Mouse (Mus musculus) kidney, adult 8-10 months (tissue): Measurements from ENCODE around the gene Gpx6.

Experiments
- DNase-seq, 2 experiments: peaks; one replicate each; pipeline ENCODE4 v3.0.0; 2022

The Gpx6 gene

DNA sequence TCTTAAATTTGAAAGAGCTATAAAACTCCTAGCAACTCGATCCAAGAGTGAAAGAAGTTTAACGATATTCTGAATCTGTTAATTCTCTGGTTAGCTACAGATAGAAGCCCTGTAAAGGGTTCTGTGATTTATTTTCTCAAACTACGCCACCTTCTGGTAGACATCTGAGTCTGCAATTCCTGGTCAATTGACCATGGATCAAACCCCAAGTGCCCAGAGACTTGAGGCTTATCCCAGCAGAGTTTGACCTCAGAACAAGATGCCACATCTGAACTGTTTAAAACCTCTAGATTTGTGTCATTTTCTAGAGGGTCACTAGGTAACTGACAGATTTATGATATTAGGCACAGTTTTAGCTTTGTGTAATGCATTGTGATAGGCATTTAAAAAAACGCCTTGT lies 14.3 kb downstream of the Gpx6 start:
- DNase-seq = no peak

DNA sequence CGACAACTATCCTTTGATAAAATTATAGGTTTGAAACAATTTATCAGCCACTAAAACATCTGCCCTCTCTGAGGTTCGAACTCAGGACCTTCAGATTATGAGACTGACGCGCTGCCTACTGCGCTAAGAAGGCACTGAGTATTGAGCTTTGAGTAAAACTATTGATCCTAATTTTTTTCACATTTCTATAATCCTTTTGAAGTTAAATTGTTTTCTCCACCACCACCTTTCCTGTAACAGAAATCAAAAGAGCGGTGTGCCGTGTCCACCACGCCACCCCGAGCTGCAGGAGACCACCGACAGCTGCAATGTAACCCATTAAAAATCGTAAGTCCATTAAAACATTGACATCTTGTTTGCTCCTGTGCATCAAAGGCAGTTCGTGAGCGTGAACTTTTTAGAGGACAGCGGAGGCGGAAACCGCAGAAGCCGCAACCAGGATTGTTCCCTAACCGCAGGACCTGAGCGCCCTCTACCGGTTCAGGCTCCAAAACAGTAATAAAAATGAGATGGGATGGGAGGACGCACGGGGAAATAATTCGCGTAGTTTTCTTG lies 14.8 kb downstream of the Gpx6 start:
- DNase-seq = peak; percentile 61 to 83

- no peak for DNase-seq
These were observed 15.5 kb downstream of the Gpx6 start for GRCm38 (mm10) chr13:21327424-21327823.

GRCm38 (mm10) chr13:21346610-21347009 lies 34.7 kb downstream of the Gpx6 start, which contains the start of gene Olfr1367:
Gene Olfr1367 (plus strand): TSS chr13:21346910.
- DNase-seq = no peak

- DNase-seq = no peak
These were observed 38.7 kb downstream of the Gpx6 start for GRCm38 (mm10) chr13:21350593-21350992.

DNA sequence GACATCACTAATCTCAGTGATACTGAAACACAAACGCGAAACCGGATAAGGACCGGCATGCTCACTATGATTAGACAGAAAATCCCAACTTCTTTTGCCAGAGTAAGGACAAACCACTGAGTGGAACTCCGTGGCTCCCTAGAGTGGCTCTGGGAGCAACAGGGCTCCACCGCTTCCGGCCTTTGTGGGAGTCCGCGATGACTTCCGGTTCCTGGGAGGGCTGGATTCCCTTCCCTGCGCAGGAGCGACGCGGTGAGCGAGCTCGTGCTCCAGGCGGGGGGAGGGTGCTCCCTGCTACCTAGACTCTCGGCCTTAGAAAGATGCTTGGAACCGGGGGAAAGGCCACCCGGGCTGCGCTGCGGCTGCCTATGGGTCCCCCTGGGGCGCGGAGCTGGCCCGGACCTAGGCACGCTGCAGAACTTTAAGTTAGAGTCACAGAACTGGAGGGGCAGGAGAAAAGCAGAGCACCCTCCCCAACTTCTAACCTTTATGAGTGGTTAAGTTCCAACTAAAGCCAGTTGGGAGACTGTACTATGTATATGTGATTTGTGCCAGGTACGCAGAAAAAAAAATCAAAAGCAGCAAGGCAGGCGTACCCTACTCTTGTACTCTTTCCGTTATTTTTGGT lies 50.8 kb downstream of the Gpx6 start, which contains the start of gene Zscan12:
Gene Zscan12, plus strand, starts transcription at position 200 of the 628 bp plus-strand sequence.
- peak; percentile 93 to 94 for DNase-seq

DNA sequence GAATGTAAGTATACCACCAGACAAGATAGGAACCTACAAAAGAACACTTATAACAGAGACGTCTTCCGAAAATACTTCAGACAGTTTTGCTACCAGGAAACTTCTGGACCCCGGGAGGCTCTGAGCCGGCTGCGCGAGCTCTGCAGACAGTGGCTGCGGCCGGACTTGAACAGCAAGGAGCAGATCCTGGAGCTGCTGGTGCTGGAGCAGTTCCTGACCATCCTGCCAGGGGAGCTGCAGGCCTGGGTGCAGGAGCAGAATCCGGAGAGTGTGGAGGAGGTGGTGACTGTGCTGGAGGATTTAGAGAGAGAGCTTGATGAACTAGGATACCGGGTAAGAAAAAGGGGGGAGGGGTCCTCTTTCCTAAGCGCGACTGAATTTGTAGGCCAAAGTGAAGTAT lies 51.8 kb downstream of the Gpx6 start:
- DNase-seq = no peak

- no peak for DNase-seq
These were observed 54.7 kb downstream of the Gpx6 start for GRCm38 (mm10) chr13:21366635-21367034.
